Mouse (Mus musculus): ENCODE measurements around the gene Tnfrsf4.

Tnfrsf4 gene

DNA sequence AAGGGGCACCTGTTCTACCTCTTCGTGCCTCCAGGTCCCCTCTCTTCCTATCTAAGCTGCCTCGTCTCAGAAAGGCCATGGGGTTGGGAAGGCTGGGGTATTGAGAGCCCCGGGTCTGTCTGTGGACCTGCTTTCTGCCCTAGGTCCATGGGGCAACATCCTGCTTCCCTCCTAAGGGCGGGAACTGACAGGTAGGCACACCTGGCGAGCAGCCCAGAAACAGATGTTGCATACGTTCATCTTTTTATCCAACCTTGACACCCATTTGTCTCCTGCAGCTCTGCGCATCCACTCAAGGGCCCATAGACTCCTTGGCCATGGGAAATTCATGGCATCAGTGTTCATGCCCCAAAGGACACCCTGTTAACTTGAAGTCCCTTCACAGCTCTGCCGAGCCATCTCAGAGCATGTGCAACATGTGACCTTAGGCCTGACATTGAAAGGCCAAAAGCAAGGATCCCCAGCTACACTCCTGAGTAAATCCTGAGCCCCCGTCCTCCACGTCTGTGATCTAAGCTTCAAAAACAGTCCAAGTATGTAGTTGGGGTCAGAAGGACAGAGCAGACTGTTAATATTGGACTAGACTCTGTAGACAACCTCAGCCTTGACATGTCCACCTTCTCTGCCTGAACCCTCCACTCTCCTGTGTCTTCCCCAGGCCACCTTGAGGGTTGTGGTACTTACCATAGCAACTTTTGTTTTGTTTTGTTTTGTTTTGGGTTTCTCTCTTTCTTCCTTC lies 51.7 kb downstream of the Tnfrsf4 start:
- in situ Hi-C loops (cut with MboI, MseI), result no loop called here

Measured in T-helper 2 cell (primary cell).